Mouse (Mus musculus): ENCODE results near the gene Gm11549. TPM values are rescaled to one million over a fixed set of nuclear protein-coding genes. Genes with fewer than 3 reads are reported as not detected.

Gm11549 gene
- total RNA-seq (2021), result 10 to 100 TPM; 35.7 to 44.6 TPM
- long read RNA-seq, experiment 1, transcript Gm11549-201 (3 exons, 2,829 nt), result major isoform, 76 of 84 reads
- long read RNA-seq, experiment 1, partial matches to known transcripts, result 1 of 84 reads
- long read RNA-seq, experiment 1, other reads (novel, unspliced or antisense), result 7 of 84 reads
- long read RNA-seq, experiment 2, transcript Gm11549-201 (3 exons, 2,829 nt), result major isoform, 53 of 59 reads
- long read RNA-seq, experiment 2, partial matches to known transcripts, result 1 of 59 reads
- long read RNA-seq, experiment 2, other reads (novel, unspliced or antisense), result 5 of 59 reads

DNA sequence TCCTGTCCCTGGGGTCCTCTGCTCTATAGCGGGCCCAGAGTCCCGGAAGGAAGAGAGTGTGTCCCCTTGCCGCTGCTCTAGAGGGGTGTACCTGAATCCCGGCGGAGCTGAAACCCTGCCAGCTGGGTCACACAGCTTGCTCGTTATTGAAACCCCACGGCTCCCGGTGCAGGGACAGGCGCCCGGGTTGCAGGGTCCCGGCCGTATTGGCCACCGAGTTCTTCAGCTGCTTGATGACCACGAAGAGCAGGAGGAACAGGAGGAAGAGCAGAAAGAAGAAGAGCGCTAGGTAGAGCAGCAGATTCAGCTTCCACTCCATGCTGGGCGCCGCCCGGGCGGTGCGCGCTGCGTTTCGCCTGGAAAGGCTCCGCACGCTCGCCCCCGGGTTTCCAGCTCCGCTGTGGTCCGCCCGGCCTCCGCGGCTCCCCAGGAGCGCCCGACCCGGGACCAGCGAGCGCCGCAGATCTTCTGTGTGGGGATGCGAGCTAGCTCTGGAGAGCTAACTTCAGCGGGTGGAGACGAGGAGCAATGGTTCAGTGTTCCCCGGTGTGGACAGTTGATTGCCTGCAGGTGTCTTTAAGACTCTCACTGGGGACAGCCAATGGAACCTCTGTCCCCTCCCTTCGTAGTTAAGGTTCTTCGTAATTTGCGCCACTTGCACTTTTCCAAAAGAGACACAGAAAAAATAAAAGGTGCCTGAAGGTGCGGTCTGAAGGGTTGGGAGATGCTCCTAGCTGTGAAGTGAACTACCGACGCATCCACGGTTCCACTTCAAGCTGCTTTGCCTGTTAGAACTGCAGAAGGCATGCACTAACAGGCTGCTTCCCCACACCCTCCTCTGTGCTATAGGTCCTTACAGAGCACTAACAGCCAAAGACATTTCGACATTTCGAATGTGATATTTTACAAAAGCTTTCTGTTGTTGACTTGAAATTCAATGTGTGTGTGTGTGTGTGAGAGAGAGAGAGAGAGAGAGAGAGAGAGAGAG is at the start of gene Gm11549:
TSS of gene Gm11549 (minus strand) at position 741 of the 988 bp plus-strand sequence.
- H3K27ac ChIP-seq, result peak within 1 kb of the TSS; percentile 91
- peak; percentile 47 to 68 for DNase-seq (ENCODE audit: extremely low spot score in 1 of 2, low spot score in 2 of 2)
- intact Hi-C loops (cut with DNase I), result loop anchor here (1.0 kb wide), 1 partner anchor 31 kb away; the partner anchor contains the start of gene Exosc9
- TF ChIP-seq CTCF (IDR thresholded peaks at IDR 0.05), result no peak
- H3K4me3 ChIP-seq, result peak within 1 kb of the TSS; percentile 55

DNA sequence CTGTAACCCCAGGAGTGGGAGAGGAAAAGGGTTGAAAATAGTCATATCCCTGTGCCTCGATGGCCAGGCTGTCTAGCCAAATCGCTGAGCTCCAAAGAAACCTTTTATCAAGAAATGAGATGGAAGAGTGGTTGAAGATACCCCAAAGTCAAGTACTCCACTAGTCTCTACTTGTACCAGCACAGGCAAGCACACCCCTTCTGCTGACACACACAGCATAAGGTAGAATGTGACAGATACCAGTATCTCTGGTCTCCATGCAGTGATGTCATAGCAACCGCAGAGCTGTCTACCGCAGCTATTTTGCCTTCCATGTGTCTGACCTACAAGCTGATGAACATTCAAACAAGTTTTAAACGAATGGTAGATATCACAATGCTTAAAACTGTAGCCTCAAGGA is 48.2 kb upstream of the Gm11549 start:
- Histone ChIP-seq H3K4me3 (no peak overlapping the region), H3K27ac (no peak overlapping the region)
- no peak for DNase-seq (ENCODE audit: extremely low spot score in 1 of 2, low spot score in 2 of 2)
- TF ChIP-seq CTCF (IDR thresholded peaks at IDR 0.05), result no peak
- intact Hi-C loops (cut with DNase I), result no loop called here

DNA sequence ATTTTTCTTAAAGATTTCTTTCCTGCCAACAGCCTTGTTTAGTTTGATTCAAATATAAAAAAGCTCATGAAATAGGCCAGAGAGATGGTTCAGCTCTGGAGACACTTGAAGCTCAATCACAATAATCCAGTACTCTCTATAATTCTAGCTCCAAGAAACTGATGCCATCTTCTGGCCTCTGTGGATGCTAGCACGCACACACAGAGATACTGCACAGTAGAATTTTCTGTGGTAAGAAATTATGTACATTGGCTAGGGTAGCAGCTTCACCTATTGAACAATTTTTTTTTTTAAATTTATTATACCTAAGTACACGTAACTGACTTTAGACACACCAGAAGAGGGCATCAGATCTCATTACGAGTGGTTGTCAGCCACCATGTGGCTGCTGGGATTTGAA is 42.1 kb upstream of the Gm11549 start:
- DNase-seq (ENCODE audit: extremely low spot score in 1 of 2, low spot score in 2 of 2), result no peak
- intact Hi-C loops (cut with DNase I), result no loop called here
- Histone ChIP-seq H3K4me3 (no peak overlapping the region), H3K27ac (no peak overlapping the region)
- no peak for TF ChIP-seq CTCF (IDR thresholded peaks at IDR 0.05)

DNA sequence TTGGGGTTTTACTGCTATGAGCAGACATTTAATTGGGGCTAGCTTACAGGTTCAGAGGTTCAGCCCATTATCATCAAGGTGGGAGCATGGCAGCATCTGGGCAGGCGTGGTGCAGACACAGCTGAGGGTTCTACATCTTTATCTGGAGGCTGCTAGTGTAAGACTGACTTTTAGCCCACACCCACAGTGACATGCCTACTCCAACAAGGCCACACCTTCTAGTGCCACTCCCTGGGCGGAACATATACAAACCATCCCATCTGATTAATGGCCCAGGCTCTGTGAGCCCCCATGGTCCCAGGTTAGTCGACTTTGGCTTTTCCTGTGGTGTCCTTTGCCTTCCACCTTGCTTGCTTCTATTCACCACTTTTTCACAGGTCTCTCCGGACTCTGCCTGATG is 38.0 kb upstream of the Gm11549 start:
- DNase-seq (ENCODE audit: extremely low spot score in 1 of 2, low spot score in 2 of 2), result no peak
- intact Hi-C loops (cut with DNase I), result no loop called here
- Histone ChIP-seq H3K27ac (no peak overlapping the region), H3K4me3 (no peak overlapping the region)
- no peak for TF ChIP-seq CTCF (IDR thresholded peaks at IDR 0.05)

DNA sequence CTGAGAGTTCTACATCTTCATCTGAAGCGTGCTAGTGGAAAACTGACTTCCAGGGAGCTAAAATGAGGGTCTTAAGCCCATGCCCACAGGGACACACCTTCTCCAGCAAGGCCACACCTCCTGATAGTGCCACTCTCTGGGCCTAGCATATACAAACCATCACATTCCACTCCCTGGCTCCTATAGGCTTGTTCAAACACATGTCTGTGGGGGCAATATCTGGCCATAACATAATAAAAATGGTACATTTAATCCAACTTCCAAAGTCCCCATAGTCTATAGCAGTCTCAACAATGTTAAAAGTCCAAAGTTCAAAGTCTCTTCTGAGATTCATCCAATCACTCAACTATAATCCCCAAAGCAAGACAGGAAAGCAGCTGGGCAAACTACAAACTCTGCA is 36.0 kb upstream of the Gm11549 start:
- no peak for TF ChIP-seq CTCF (IDR thresholded peaks at IDR 0.05)
- intact Hi-C loops (cut with DNase I), result no loop called here
- Histone ChIP-seq H3K27ac (no peak overlapping the region), H3K4me3 (no peak overlapping the region)
- DNase-seq (ENCODE audit: extremely low spot score in 1 of 2, low spot score in 2 of 2), result no peak

DNA sequence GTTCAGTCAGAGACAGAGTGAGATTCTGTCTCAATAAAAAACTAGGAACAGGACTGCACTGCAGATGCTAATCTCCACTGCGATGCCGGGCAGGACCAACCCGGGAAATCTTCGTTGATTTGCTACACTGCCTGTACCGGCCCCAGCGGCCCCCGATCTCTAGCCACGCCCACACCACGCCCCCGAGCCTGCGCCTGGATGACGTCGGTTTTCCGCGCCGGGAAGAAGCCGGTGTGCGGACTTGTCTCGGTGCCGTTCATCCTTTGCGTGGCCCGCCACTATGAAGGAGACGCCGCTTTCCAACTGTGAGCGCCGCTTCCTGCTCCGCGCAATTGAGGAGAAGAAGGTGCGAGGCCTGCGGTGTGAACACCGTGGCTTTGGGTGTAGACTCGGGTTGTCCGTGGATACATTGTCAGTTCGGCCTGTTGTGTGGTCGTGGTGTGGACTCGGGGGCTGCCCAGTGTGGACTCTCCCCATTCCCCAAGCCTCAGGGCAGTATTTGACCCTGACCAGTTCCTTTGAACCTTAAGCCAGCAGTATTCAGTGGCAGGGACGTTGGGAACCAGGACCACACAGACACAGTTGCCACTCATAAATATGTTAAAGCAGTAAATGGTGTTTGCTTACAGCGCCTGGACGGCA is 30.9 kb upstream of the Gm11549 start, which contains the start of gene Exosc9:
TSS of gene Exosc9 (plus strand) at position 201 of the 642 bp plus-strand sequence.
- intact Hi-C loops (cut with DNase I), result loop anchor here (1.0 kb wide), 2 partner anchors 20 to 31 kb away; partner anchors contain the start of genes Ccna2 and Gm11549
- Histone ChIP-seq H3K27ac (peak within 1 kb of the TSS; percentile 87), H3K4me3 (peak within 1 kb of the TSS; percentile 74)
- peak; percentile 96 to 98 for DNase-seq (ENCODE audit: extremely low spot score in 1 of 2, low spot score in 2 of 2)
- TF ChIP-seq CTCF (IDR thresholded peaks at IDR 0.05), result no peak

DNA sequence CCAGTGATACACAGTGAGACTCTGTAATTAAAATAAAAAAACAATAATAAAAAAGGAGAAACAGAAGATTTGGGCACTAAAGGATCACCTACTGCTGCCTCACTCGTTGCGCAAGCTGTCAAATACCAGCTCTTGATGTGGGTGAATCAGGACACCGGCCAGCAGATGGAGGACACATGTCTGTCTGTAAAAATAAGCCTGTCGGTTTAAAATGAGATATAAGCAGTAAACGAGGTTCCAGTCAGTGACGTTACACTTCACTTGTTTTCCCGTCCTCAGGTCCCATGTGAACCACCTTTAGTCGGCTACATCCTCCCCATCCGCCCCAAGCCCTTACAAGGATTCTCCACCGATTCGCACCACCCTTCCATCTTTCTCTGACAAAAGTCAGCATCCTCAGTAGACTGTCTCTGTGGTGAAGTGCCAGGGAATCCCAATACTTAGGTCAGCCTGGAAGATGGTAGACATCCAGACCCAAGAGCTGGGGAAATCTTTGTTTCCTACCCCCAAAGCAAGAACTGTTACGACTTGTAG is 30.3 kb upstream of the Gm11549 start:
- peak overlapping the region; percentile 74 for H3K4me3 ChIP-seq
- H3K27ac ChIP-seq, result peak overlapping the region; percentile 87
- no peak; the same call in 1 of the 2 replicates for TF ChIP-seq CTCF (IDR thresholded peaks at IDR 0.05)
- intact Hi-C loops (cut with DNase I), result loop anchor here (1.0 kb wide), 2 partner anchors 20 to 31 kb away; partner anchors contain the start of genes Ccna2 and Gm11549
- DNase-seq (ENCODE audit: extremely low spot score in 1 of 2, low spot score in 2 of 2), result peak; percentile 19 to 31

DNA sequence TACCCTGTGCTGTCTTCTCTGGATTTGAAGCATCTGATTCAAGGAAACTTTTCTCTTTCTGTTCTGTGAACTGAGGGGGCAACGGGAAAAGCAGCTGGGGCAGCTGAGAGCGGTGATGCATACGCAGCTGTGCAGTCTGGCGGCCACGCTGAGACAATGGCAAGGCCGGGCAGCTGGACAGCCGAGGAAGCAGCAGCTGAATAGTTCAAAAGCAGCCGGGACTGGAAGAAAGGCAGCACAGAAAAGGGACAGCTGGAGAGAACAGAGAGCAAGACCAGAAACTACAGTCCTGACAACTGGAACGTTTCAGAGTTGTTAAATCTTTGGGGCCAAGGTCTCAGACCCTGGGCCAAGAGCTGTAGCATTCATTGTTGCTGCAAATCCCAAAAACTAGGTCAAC is 29.7 kb upstream of the Gm11549 start:
- peak overlapping the region; percentile 87 for H3K27ac ChIP-seq
- intact Hi-C loops (cut with DNase I), result no loop called here
- no peak for TF ChIP-seq CTCF (IDR thresholded peaks at IDR 0.05)
- DNase-seq (ENCODE audit: extremely low spot score in 1 of 2, low spot score in 2 of 2), result peak; percentile 20 to 23
- peak overlapping the region; percentile 74 for H3K4me3 ChIP-seq

DNA sequence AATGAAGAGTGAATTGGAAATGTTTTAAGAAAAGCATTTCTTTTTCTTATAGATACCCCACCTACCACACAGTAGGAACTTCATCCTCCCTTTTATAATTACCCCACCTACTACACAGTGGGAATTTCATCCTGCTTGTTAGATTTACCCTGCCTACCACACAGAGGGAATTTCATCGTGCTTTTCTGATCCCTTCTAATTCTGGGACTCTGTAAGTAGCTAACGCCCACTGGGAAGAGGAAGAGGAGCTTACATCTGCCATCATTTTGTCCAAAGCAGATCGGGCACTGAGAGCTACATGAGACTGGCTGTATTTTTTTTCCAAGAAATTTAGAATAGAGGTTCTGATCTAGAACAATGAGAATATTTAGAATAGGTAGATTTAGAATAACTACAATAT is 23.3 kb upstream of the Gm11549 start:
- Histone ChIP-seq H3K4me3 (no peak overlapping the region), H3K27ac (no peak overlapping the region)
- TF ChIP-seq CTCF (IDR thresholded peaks at IDR 0.05), result no peak
- intact Hi-C loops (cut with DNase I), result no loop called here
- DNase-seq (ENCODE audit: extremely low spot score in 1 of 2, low spot score in 2 of 2), result no peak

DNA sequence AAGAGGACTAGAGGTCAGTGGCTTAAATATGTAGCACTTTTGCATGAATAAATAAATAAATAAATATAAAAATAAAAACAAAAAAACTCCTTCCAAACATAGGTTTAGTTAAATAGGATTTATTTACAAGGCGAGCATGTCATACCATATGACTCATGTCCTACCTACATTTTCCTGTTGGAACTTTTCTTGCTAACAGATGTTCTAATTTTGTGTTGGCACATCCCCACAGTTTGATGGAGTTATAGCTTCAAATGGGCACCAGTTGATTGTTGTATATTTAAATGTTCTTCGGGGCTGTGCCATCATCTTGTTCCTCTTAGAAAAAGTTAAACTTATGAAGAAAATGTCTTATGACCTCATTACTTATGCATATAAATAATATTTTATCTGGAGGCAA is 19.8 kb upstream of the Gm11549 start:
- Histone ChIP-seq H3K4me3 (no peak overlapping the region), H3K27ac (peak overlapping the region; percentile 53; the same call in 1 of the 2 replicates)
- DNase-seq (ENCODE audit: extremely low spot score in 1 of 2, low spot score in 2 of 2), result no peak
- no peak for TF ChIP-seq CTCF (IDR thresholded peaks at IDR 0.05)
- intact Hi-C loops (cut with DNase I), result no loop called here

DNA sequence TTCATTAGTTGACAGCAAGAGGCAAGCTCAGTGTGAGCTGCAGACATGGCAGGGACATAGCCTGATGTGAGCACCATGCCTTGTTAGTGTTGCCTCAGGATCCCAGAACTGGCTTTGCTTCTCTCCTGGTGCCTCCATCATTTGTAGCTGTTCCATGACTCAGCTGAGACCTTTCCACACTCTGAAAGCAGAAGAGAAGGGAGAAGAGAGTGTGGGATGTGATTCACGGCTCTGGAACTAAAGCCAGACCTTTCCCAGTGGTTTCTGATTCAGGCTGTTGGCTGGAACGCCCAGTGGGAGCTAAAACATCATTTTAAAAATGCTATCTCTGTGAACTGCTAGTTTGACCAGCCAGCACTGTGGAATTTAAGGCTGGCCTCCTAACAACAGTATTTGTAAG is 19.1 kb upstream of the Gm11549 start:
- DNase-seq (ENCODE audit: extremely low spot score in 1 of 2, low spot score in 2 of 2), result no peak
- intact Hi-C loops (cut with DNase I), result no loop called here
- peak overlapping the region; percentile 53 for H3K27ac ChIP-seq
- no peak overlapping the region for H3K4me3 ChIP-seq
- no peak for TF ChIP-seq CTCF (IDR thresholded peaks at IDR 0.05)
